Mouse (Mus musculus) forebrain, embryonic 14.5 days (tissue): ENCODE measurements around the gene Cacna2d3. TPM values are rescaled to one million over a fixed set of nuclear protein-coding genes. Genes with fewer than 3 reads are reported as not detected.
A peak's percentile ranks its signal among the peaks of the same experiment; 100 is the strongest.

ENCODE experiments used
- ATAC-seq: fragments of 200-750 bp; cut with Nextera tagmentation; 2 replicates; pipeline ENCODE4 v1.8.0; 2017; ENCODE audit warnings: mild to moderate bottlenecking, moderate library complexity
- DNase-seq: peaks from one replicate; pipeline ENCODE4 v3.0.0-alpha.2; 2015; ENCODE audit warnings: low spot score
- H3K27ac ChIP-seq: fragments of 300-500 bp; sonication (generic); 2 replicates; pipeline ENCODE4 v1.5.1; 2014; ENCODE audit warnings: low read depth, mild to moderate bottlenecking, control low read depth, low read length, moderate library complexity
- H3K27me3 ChIP-seq: fragments of 300-500 bp; sonication (generic); replicated peaks from 2 replicates; pipeline ENCODE4 v1.6.1; 2014; ENCODE audit warnings: low read length, control low read depth, mixed read lengths; ENCODE audit not compliant: control insufficient read depth, insufficient read depth
- H3K36me3 ChIP-seq: fragments of 300-500 bp; sonication (generic); 2 replicates; pipeline ENCODE4 v1.6.1; 2014; ENCODE audit warnings: low read length, control low read depth; ENCODE audit not compliant: control insufficient read depth, insufficient read depth
- H3K4me1 ChIP-seq: fragments of 300-500 bp; sonication (generic); 2 replicates; pipeline ENCODE4 v1.6.1; 2014; ENCODE audit warnings: antibody characterized with exemption, low read length, control low read depth; ENCODE audit not compliant: control insufficient read depth, insufficient read depth
- H3K4me2 ChIP-seq: fragments of 300-500 bp; sonication (generic); 2 replicates; pipeline ENCODE4 v1.6.1; 2014; ENCODE audit warnings: mild to moderate bottlenecking, control low read depth, low read length
- H3K4me3 ChIP-seq: fragments of 300-500 bp; sonication (generic); 2 replicates; pipeline ENCODE4 v1.5.1; 2014; ENCODE audit warnings: low read depth, low read length, control low read depth
- H3K9ac ChIP-seq: fragments of 300-500 bp; sonication (generic); 2 replicates; pipeline ENCODE4 v1.6.1; 2014; ENCODE audit warnings: mild to moderate bottlenecking, low read length, control low read depth, moderate library complexity
- H3K9me3 ChIP-seq: fragments of 300-500 bp; sonication (generic); replicated peaks from 2 replicates; pipeline ENCODE4 v1.6.1; 2016; ENCODE audit warnings: low read length, control low read depth, mixed read lengths; ENCODE audit not compliant: control insufficient read depth
- WGBS: fragments of 180-500 bp; shearing (Covaris S2); extraction: QIAGEN DNeasy Blood & Tissue Kit; methylation state at CpG from one replicate; pipeline ENCODE4 v1.1.7; 2014; 5-methylcytosine and 5-hydroxymethylcytosine counted together
- polyA plus RNA-seq: library from polyadenylated mRNA; unstranded; fragments of >200 nt; fragmentation: Nextera tagmentation; extraction: Ambion mirVana; gene quantifications from 2 replicates; pipeline ENCODE4 v1.2.1, GENCODE M21; 2014

Cacna2d3 gene
- polyA plus RNA-seq, 1 experiment from 2014 or later, result 14.5 TPM

- H3K27ac ChIP-seq, result no peak overlapping the region
- H3K9me3 ChIP-seq, result no peaks in the 10 kb centered on the region
- H3K9ac ChIP-seq, result no peak overlapping the region
- ATAC-seq (no peak), DNase-seq (no peak)
- 90% methylated on average over 2 of the region's 2 CpGs for WGBS
- H3K4me3 ChIP-seq, result no peak overlapping the region
- H3K4me1 ChIP-seq, result no peaks in the 10 kb centered on the region
- H3K36me3 ChIP-seq, result no peaks in the 10 kb centered on the region
- H3K4me2 ChIP-seq, result no peak overlapping the region
- H3K27me3 ChIP-seq, result no peaks in the 10 kb centered on the region
These were observed 338.9 kb downstream of the Cacna2d3 start for GRCm38 (mm10) chr14:29382786-29383185.

DNA sequence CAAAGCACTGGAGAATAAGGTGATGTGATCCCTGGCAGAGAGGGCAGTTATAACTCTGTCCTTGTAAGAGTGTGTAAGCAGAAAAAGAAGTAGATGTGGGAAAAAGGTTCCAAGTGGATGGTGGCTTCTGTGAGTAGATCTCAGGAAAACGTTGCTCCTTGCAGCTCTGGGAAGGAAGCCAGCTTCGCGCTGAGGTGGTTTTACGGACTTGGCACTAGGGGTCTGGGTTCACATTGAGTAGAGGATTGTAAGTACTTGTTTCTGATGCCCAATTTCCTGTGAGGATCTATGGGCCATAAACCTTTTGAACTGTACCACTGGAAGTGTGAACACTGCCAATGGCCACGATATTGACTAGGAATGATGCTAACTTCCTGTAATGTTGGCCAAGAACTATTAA is 354.8 kb downstream of the Cacna2d3 start:
- no peak overlapping the region for H3K4me2 ChIP-seq
- WGBS, result 87% methylated on average over 5 of the region's 5 CpGs
- no peak for DNase-seq

DNA sequence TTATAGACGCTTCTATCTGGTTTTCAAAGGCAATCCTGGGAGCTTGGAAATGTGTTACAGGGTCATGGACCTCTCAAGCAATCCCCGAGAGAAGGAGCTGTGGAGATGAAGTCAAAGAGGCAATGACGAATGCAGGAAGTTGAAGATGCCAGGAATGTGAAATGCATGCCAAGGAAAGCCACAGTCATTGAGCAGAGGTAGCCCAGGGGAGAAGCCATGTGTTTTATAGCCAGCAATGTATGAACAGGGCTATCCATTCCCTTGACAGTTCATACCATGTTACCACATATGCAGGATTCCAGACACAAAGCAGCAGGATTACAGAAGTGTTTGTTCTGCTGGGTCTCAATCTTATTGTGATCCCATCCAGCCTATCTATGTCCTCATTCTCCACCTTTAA is 359.2 kb downstream of the Cacna2d3 start:
- H3K9me3 ChIP-seq, result no peaks in the 10 kb centered on the region
- ATAC-seq (no peak), DNase-seq (no peak)
- H3K9ac ChIP-seq, result no peak overlapping the region
- H3K4me2 ChIP-seq, result no peak overlapping the region
- no peaks in the 10 kb centered on the region for H3K36me3 ChIP-seq
- H3K4me3 ChIP-seq, result no peak overlapping the region
- H3K27ac ChIP-seq, result no peak overlapping the region
- 82% methylated on average over 3 of the region's 3 CpGs for WGBS
- H3K4me1 ChIP-seq, result no peaks in the 10 kb centered on the region
- no peaks in the 10 kb centered on the region for H3K27me3 ChIP-seq

More for the DNA sequence above, 354.8 kb downstream of the Cacna2d3 start:
- Histone ChIP-seq H3K27me3 (no peaks in the 10 kb centered on the region), H3K4me1 (no peaks in the 10 kb centered on the region), H3K4me3 (no peak overlapping the region), H3K36me3 (no peaks in the 10 kb centered on the region), H3K9ac (no peak overlapping the region), H3K9me3 (no peaks in the 10 kb centered on the region), H3K27ac (no peak overlapping the region)
- ATAC-seq, result no peak

DNA sequence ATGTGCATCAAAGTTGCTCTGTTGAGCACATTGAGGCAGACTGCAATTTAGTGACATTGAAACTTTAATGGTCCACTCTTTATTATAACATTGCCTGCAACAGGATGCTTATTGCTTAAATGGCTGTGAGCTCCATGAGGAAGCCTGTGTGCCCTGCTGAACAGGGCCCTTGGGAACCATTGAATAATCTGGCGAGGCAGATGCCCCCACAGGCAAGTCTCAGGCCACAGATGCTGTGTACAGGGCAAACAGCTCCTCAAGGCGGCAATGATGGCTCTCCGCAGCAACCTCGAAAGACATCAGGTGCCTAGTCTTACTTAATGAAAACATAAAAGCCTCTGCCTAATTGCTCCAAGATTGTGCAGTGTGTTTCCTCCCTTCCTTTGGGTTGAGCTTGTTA is 371.0 kb downstream of the Cacna2d3 start:
- 47% methylated on average over 4 of the region's 4 CpGs for WGBS
- no peak overlapping the region for H3K4me3 ChIP-seq
- no peaks in the 10 kb centered on the region for H3K9me3 ChIP-seq
- DNase-seq (peak; percentile 10), ATAC-seq (no peak)
- no peak overlapping the region for H3K9ac ChIP-seq
- no peak overlapping the region for H3K4me2 ChIP-seq
- no peaks in the 10 kb centered on the region for H3K27me3 ChIP-seq
- no peak overlapping the region for H3K27ac ChIP-seq
- H3K4me1 ChIP-seq, result no peaks in the 10 kb centered on the region
- no peaks in the 10 kb centered on the region for H3K36me3 ChIP-seq

- Histone ChIP-seq H3K36me3 (no peaks in the 10 kb centered on the region), H3K4me2 (no peak overlapping the region), H3K4me3 (no peak overlapping the region), H3K9me3 (no peaks in the 10 kb centered on the region), H3K4me1 (peaks cover 5% of the 10 kb centered on the region; the same call in 1 of the 2 replicates), H3K9ac (no peak overlapping the region), H3K27me3 (no peaks in the 10 kb centered on the region), H3K27ac (no peak overlapping the region)
- no peak for DNase-seq
- ATAC-seq, result no peak
- 85% methylated on average over 6 of the region's 6 CpGs for WGBS
These were observed 380.1 kb downstream of the Cacna2d3 start for GRCm38 (mm10) chr14:29341581-29341980.

GRCm38 (mm10) chr14:29340728-29341127 is 380.9 kb downstream of the Cacna2d3 start:
- Histone ChIP-seq H3K9ac (no peak overlapping the region), H3K36me3 (no peaks in the 10 kb centered on the region), H3K4me2 (no peak overlapping the region), H3K27ac (no peak overlapping the region), H3K27me3 (no peaks in the 10 kb centered on the region), H3K4me1 (peaks cover 5% of the 10 kb centered on the region; the same call in 1 of the 2 replicates), H3K4me3 (no peak overlapping the region), H3K9me3 (no peaks in the 10 kb centered on the region)
- WGBS, result 4% methylated on average over 5 of the region's 5 CpGs
- no peak for ATAC-seq
- DNase-seq, result peak; percentile 51

- no peak for ATAC-seq
- no peaks in the 10 kb centered on the region for H3K36me3 ChIP-seq
- no peaks in the 10 kb centered on the region for H3K4me1 ChIP-seq
- WGBS, result 83% methylated on average over 5 of the region's 5 CpGs
- H3K9ac ChIP-seq, result no peak overlapping the region
- H3K27ac ChIP-seq, result no peak overlapping the region
- H3K27me3 ChIP-seq, result no peaks in the 10 kb centered on the region
- H3K4me2 ChIP-seq, result no peak overlapping the region
- DNase-seq, result no peak
- H3K4me3 ChIP-seq, result no peak overlapping the region
- H3K9me3 ChIP-seq, result no peaks in the 10 kb centered on the region
These were observed 386.8 kb downstream of the Cacna2d3 start for GRCm38 (mm10) chr14:29334897-29335296.

DNA sequence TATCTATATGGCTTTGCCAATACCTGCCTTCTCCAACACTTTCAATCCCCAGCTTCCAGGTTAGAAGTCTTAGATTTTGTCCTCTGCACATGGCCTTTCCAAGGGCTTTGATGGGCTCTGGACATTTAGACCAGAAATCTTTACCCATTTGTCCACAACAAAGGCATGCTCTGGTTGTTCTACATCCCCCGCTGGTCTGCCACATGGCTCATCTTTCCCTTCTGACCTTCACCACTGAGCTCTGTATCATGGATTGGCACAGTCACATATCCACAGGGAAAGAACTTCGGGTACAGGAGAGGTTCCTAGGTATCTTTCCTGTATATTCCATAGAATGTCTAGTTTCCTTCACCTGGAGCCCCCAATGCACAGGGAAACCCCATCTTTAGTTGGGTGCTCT is 387.4 kb downstream of the Cacna2d3 start:
- H3K4me1 ChIP-seq, result no peaks in the 10 kb centered on the region
- no peaks in the 10 kb centered on the region for H3K36me3 ChIP-seq
- no peak overlapping the region for H3K4me2 ChIP-seq
- H3K9me3 ChIP-seq, result no peaks in the 10 kb centered on the region
- WGBS, result 91% methylated on average over 2 of the region's 2 CpGs
- H3K9ac ChIP-seq, result no peak overlapping the region
- H3K4me3 ChIP-seq, result no peak overlapping the region
- no peak for ATAC-seq
- no peaks in the 10 kb centered on the region for H3K27me3 ChIP-seq
- no peak for DNase-seq
- H3K27ac ChIP-seq, result no peak overlapping the region

DNA sequence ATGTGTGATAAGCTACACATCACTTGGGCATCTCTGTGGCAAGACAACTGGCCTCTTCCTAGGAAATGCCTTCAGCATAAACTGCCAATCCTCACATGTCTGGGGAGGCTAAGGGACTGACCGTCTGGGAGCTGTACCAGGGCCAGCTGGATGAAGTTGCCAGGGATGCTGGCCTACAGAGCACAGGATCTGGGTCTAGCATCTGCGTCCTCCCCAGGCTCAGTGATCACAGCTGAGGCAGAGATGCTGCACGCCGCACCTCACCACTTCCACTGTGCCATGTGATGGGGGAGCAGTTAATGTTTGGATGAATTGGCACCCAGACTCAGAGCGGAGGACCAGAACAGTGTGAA is 397.3 kb downstream of the Cacna2d3 start:
- Histone ChIP-seq H3K9me3 (no peaks in the 10 kb centered on the region), H3K27me3 (no peaks in the 10 kb centered on the region), H3K4me3 (no peak overlapping the region), H3K36me3 (no peaks in the 10 kb centered on the region), H3K27ac (no peak overlapping the region), H3K4me2 (no peak overlapping the region), H3K9ac (no peak overlapping the region), H3K4me1 (no peaks in the 10 kb centered on the region)
- no peak for DNase-seq
- WGBS, result 86% methylated on average over 5 of the region's 5 CpGs
- no peak for ATAC-seq
